Mouse (Mus musculus) mature B cell (primary cell): ENCODE data around the gene Ghdc.

Experiments
- in situ Hi-C: fragments of 300-500 bp; cut with MboI; formaldehyde crosslinking; loops from 2 replicates; pipeline ENCODE4 v1.14.3; 2019

Gene Ghdc

DNA sequence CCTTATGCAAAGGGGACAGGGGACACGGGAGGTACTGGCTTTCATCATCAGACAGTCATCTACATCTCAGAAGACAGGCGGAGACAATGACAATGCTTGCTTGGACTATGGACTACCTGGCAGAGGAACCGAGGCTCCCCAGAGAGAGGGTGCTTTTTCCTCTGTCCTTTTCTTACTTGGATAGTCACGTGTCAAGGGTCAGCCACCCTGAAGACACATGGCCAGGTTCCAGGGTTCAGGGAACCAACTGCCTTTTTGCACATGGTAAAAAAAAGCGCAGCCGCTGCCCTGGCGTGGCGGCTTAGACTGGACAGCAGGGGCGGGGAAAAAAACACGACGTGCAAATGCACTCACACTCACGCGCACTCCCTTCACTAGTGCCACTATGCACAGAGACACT, 11.8 kb upstream of the Ghdc start:
- in situ Hi-C loops = no loop called here

DNA sequence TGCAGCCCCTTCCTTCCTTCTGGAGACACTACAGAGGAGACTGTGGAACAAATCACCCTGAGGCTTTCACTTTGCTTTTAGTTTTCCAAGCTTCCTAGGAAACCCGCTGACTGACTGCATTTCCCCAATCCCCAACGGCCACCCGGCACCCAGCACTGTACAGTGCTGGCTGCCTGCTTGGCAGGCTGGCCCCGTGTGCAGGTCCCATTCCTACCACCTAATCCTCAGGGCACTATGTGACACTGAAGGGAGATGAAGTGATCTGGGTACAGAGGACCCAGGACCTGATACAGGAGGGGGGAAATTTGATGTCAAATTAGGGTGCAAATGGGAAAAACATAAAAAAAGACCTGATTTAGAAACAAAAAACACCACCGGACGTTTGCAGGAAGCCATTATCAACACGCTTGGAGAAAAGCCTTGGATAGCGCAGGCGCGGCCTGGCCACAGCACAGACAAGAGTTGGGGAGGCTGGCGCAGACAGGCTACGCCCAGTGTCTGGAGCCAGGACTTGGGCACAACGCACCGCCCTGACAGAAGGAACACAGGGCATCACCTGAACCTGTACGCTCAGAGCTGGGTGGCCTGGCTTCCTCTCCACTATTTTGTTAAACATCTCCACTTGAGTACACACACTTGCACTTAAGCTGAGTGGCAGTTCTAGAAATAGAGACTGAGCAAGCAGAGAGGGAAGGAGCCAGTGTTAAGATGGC, 11.2 kb upstream of the Ghdc start:
- in situ Hi-C loops = no loop called here

DNA sequence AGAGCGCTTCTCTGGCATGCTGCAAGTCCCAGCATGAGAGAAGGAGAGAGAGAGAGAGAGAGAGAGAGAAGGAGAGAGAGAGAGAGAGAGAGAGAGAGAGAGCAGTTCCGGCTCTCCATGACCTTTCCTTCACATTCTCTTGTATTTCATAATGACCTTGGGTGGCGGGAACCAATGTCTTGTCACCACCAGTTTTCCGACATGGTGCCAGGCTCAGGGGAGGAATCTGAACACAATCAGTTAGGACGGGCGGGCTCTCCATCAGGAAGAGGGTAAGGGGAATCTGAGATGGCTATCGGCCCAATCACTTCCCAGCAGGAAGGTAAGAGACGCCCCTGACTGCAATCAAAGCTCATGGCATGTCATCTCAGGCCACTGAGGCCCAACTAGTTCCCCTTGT, 9.5 kb upstream of the Ghdc start:
- in situ Hi-C loops = no loop called here

DNA sequence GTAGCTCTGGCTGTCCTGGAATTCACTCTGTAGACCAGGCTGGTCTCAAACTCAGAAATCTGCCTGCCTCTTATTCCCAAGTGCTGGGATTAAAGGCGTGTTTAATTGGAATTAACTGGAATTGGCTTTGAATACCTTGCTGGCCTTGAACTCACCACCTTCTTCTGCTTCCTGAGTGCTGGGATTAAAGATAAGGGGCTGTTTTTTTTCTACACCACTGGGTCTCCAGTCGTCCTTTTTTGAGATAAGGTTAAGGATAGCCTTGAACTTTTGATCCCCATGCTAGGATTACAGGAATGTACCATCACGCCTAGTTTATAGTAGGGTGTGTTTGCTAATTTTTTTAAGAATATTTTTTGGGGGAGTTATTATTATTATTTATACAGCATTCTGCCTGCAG, 7.3 kb upstream of the Ghdc start:
- in situ Hi-C loops = no loop called here

DNA sequence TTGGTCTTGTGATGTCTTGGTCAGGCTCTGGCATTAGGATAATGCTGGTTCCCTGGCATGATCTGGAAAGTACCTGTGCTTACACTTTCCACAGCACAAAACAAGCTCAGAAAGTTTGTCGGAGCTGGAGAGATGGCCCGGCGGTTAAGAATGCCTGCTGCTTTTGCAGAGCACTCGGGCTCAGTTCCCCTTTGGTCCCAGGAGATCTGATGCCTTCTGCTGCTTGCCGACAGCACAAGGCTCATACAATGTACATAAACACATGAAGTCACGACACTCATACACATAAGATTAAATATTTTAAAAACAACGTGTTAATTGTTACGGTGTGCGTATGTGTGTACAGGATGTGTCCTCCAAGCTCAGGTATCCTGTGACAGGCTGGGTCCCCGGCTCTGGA, 5.2 kb upstream of the Ghdc start:
- in situ Hi-C loops = no loop called here

DNA sequence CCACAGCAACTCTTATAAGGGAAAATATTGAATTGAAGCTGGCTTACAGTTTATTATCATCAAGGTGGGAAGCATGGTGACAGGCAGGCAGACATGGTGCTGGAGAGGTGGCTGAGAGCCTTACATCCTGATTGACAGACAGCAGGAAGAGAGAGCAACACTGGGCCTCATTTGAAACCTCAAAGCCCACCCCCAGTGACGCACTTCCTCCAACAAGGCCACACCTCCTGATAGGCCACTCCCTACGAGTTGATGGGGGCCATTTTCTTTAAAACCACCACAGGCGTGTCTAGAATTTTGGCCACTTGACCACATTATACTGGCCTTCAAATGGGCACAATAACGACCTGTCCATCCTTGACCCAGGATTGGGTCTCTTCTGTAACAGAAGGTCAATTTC, 3.5 kb upstream of the Ghdc start:
- in situ Hi-C loops = no loop called here

DNA sequence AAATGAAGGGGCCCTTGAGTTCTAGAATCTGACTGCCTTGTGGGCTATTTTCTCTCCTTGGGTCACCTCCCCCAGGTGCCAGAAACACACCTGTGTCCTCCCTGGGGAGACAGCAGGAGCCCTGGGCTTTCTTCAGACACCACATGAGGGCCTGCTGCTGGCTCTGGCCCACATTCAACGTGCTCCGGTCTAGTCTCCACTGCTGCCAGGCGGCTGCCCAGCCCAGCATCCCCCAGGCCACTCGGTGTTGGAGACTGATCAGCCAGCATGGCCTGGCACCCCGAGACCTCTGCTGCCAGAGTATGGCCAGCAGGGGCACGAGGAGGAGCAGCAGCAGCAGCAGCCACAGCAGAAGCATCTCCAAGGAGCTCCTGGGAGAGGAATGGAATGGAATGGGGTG, 777 bp downstream of the Ghdc start:
- in situ Hi-C loops = no loop called here

DNA sequence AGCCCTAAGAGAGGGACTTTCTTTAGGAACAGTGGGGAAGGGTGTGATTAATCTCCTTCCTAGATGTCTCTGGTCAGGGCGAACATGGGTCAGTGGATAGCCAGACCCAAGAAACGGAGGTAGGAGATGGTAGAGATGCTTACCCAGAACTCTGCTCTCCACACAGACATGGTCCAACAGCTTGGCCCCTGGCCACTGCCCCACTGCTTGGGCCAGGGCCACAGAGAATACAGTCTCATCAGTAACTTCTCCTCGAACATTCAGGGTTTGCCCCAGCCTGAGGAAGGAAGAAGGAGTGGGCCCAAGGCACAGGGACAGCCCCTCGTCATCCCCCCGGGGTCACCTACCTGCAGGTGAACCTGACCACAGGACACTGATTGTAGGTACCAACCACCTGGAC, 2.9 kb downstream of the Ghdc start:
- in situ Hi-C loops = no loop called here

DNA sequence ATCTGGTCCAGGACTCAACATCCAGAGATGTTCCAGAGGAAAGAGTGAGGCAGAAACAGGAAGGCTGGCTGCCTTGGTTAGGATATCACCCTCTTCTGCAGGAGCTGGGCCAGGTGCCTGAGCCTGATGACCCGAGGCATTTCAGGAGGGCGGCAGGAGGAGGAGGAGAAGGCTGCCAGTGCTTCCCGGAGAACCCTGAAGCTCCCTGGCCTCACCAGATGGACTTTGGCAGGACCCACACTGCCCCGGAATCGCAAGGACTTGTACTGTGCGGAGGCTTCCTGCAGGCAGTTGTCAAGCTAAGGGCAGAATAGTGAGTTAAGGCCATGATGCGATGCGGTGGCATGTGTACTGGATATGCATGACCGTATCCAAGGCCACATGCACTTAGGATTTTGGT, 4.0 kb downstream of the Ghdc start:
- in situ Hi-C loops = no loop called here

DNA sequence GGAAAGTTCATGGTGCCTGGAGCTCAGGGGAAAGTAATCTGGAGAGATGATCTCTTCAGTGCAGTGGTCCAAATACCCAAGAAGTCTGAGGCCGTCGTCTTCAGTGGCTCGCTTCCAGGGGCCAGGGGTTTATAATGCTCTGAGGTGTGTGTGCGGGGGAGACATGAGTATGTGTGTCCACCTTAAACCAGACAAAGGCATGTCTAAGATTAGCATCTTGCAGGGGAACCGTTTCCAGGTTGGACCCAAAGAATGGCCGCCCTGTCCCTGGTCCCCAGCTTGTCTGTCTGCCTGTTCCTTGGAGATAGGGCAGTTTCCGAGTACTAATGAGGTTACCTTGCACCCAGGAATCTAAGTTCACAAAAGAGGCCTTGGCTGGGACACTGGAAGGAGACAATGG, 7.9 kb downstream of the Ghdc start, which contains the start of gene Hcrt:
TSS of gene Hcrt (minus strand) at position 101 of the 400 bp plus-strand sequence.
- in situ Hi-C loops = no loop called here

DNA sequence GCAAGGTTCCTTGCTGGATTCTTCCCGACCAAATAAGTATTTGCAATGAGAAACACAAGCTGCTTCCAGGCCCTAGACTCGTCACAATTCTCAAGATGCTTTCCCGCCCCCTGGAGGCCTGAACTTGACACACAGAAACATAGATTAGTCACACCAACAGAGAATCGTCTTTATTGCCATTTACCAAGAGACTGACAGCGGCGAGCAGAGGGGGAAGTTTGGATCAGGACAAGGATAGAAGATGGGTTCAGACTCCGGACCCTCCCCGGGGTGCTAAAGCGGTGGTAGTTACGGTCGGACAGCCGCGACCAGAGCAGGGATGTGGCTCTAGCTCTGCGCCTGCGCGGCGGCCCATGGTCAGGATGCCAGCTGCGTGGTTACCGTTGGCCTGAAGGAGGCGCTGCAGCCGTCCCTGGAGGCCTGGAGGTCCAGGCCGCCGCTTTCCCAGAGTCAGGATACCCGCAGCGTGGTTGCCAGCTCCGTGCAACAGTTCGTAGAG, 9.2 kb downstream of the Ghdc start:
- in situ Hi-C loops = no loop called here

DNA sequence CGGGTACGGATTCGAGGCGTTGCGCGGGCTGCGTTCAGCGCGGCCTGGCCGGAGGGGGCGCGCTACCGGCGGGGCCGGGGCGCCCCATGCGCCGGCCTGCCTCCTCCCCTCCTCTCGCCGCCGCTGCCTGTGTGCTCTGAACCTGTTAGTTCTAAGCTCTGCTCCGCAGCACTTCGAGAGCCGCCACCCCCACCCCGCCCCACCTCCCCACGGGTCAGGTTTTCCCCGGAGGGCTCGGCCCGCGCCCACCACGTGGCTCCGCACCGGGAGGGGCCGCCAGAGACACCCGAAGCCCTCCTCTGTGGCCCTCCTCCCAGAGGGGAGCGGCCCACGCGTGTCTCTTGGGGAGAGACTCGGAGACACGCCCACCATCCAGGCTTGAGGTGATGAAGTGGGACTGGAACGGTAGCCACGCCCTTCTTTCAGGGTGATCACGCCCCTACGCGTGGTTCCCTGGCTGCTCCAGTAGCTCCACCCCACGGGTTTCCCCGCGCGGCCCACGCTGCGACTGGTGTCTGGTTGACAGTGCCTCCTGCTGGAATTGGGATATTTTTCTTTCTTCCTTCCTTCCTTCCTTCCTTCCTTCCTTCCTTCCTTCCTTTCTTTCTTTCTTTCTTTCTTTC, 11.0 kb downstream of the Ghdc start, which contains the start of gene Kcnh4:
TSS of gene Kcnh4 (minus strand) at position 332 of the 623 bp plus-strand sequence.
- in situ Hi-C loops = no loop called here

DNA sequence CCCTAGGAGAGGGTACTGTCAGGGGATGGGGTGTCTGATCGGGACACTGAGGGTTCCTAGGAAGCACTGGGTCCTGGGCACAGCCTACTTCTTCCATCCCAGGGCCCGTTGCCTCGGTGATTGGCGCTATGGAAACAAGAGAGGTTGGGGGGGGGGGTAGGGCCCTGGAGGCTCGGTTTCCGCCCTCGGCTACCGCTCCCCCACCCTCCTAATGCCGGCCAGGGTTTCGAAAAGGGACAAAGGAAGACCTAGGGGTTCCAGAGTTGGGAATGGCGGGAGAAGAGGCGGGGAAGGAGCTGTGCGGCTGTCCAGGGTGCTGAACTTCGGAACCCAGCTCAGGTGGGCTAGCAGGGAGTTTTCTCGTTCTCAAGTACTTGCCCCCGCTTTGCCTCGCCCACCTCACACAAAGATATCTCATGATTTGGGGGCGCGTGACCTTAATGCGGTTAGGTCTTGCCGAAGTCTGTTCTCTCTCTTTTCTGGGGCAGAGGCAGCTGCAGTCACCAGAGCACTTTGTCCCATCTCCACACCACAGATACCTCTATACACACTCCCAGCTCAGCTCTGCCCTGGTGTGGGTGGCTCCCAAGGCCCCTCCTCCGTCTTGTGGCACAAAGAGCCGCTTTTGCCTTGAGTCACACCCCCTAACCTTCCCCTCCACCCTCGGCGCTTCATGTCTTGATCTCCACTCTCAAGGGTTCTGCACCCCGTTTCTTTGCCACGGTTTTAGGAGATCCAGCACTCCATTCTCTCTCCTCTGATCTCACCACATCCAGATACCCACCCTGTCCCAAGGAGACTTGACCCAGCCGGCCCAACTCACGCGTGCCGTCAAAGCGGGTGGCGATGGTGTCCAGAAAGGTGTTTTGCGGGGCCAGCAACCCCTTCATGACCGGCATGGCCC, 11.8 kb downstream of the Ghdc start:
- in situ Hi-C loops = no loop called here

DNA sequence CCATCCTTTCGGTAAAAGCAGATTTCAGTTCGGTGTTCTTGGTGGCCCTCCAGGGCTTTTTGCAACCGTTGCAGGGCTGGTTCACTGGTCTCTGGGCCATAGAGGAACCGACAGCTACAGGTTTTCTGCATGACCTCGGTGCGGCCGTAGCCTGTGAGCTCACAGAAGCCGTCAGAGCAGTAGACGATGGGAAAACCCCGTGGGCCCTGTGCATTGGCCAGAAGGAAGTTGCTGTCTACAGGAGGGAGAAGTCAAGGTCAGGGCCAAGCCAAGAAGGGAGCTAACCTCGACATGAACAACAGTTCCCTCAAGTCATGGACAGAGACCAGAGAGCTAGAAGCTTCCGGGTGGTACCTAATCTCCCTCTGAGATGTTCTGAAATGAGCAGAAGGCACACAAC, 13.2 kb downstream of the Ghdc start:
- in situ Hi-C loops = no loop called here

DNA sequence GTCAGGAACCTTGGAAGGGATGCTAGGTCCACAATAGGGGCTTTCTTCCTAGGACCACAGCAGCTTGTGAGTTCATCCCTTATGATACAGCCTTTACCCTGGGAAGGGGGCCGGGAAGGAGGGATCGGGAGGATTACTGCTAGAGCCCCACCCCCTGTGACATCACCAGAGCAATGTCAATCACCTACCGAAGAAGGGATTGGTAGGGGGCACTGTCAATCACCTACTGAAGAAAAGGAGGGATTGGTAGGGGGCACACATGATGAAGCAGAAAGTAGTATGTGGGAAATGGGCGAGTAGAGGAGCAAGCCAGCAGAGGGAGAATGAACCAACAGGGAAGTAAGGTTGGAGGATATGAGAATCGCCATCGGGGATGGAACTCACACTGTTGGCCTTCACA, 14.3 kb downstream of the Ghdc start:
- in situ Hi-C loops = no loop called here

DNA sequence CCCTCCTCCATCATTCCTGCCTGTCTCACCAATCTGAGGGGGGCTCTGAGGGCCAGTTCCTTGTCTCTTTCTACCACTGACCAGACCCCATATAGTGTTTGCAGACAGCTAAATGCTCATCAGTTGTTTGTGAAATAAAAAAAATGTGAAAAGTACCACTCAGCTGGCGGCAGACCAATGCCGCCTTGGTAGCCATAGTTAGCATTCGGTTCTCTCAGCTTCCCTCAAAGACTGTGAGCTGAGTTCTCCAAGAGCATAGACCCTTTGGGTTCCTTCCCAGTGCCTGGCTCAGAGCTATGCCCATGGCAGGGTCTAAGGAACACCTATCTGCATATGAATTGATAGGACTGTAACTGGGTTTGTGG, 16.1 kb downstream of the Ghdc start:
- in situ Hi-C loops = no loop called here

DNA sequence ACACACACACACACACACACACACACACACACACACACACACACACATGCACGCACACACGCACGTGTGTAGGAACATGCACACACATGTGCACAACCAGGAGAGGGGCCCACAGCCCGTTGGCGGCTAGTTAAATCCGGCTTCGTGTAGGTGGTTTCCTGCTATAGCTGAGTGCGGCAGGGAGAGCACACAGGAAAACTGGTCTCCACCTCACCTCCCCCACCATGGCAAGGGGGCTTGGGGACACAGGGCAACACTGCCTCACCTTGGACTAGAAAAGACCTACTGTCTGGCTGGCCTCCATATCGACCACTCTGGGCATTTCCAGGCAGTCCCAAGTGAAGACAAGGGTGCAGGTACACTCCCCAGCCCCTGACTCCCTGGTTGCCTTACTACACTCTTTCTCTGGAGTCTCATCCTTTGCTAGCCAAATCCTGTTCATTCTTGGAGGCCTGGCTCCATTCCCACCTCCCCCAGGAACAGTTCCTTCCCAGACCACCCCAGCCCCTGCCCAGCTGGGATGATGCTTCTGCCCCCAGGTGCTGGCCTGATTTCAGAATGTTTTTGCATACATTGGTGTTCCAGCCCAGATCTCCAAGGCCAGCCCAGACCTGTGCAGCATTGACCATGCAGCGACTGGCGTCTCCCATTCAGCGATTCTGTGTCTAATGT, 16.6 kb downstream of the Ghdc start:
- in situ Hi-C loops = no loop called here

DNA sequence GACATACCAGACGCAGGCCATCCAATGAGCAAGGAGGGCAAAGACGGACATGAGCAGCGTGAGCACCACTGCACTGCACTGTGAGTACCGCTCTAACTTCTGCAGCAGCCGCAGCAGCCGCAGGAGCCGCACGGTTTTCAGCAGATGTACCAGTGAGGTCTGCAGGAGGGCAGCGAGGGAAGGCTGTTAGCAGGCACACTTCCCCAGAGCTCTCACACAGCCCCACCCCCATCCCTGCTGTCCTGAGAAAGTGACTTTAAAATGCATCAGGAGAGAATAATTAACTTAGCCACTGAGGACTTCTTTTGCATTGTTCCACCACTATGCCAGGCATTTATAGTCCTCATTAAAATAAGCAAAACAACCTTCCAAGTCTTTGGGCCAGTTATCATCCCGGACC, 18.5 kb downstream of the Ghdc start:
- in situ Hi-C loops = no loop called here

DNA sequence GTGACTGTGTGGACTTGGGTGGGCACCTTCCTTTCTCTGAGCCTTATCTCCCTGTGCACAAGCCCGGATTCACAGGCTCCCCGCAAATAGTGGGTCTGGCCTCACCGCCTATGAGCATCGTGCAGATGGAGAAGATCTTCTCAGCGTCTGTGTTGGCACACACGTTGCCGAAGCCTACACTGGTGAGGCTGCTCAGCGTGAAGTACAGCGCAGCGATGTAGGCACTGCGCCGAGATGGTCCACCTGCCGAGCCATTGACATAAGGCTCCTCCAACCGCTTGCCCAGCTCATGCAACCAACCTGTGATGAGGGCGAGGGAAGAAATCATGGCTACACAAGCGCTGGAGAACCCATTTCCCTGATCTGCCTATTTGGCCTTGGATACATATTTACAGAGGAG, 20.6 kb downstream of the Ghdc start:
- in situ Hi-C loops = no loop called here

DNA sequence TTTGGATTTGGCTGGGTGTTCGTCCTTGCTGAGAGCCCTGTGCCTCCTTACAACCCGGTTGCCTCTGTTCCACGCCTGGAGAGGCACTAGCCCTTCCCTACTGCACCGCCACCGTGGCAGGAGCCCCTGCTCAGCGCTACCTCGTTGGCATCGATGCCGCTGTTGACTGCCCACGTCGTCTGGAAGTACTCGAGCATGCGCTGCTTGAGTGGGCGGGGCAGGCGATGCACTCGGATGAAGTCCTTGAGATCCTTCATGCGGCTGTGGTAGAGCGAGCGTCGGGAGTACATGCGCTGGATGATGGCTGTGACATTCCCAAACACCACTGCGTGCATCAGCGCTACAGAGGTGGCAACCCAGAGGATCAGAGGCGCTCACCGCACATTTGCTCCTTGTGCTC, 21.3 kb downstream of the Ghdc start:
- in situ Hi-C loops = no loop called here

DNA sequence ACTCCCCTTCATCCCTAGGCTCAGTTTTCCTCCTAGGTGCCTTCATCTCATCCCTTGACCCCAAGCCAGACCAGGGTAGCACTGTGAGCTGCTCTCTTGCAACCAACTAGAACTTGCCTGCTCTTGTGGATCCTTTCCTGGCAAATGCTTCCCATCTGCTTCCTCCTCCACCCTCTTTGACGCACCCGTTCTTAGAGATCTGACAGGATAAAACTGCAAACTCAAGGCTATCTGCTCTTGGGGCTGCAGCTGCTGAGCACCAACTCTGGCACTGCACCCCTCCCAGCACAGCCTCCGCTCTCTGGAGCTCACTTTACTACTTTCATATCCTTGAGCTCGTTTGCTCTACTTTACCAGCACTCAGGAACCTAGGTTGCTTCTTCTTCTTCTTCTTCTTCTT, 22.1 kb downstream of the Ghdc start:
- in situ Hi-C loops = no loop called here

DNA sequence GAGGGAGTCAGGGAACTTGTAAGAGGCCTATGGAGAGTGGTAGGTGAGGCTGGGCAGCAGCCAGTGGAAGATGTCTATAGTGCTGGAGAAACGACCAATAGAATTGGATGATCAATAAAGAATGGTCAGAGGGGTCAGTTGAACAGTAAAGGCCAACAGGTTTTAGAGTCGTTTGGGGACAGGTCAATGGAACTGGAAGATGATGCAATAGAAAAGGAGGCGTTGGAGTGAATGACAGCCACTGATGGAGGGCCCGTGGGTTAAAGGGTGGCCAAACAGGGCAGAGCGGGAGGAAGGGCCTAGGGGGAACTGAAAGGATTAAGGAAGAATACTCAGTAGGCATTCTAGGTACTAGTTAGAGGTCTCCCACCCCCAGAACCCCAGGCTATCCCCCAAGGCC, 23.6 kb downstream of the Ghdc start:
- in situ Hi-C loops = no loop called here
